Mouse (Mus musculus) brown adipose tissue, adult 24 weeks (tissue): Measurements from ENCODE around the gene G0s2. TPM values are rescaled to one million over a fixed set of nuclear protein-coding genes. Genes with fewer than 3 reads are reported as not detected.

Experiments used
- H3K27ac ChIP-seq: fragments of 200-500 bp; replicated peaks from 2 replicates; pipeline ENCODE4 v1.5.1; 2012; ENCODE audit warnings: low read depth, mild to moderate bottlenecking, low read length
- H3K4me1 ChIP-seq: fragments of 200-500 bp; 2 replicates; pipeline ENCODE4 v1.6.1; 2012; ENCODE audit warnings: low read length, mixed read lengths; ENCODE audit not compliant: control insufficient read depth, insufficient read depth, insufficient read length
- H3K4me3 ChIP-seq: fragments of 200-500 bp; 2 replicates; pipeline ENCODE4 v1.5.1; 2012; ENCODE audit warnings: low read depth, mild to moderate bottlenecking, low read length, moderate library complexity; ENCODE audit not compliant: insufficient read depth
- polyA plus RNA-seq: library from polyadenylated mRNA; stranded (reverse); fragments of >200 nt; gene quantifications from 2 replicates; pipeline ENCODE4 v1.2.4, GENCODE M21; 2012; ENCODE audit not compliant: missing spikeins, insufficient read depth, insufficient read length

Gene G0s2
- polyA plus RNA-seq, 1 experiment: 473 TPM

GRCm38 (mm10) chr1:193226724-193227522 lies 46.1 kb downstream of the G0s2 start:
- Histone ChIP-seq H3K4me1 (peaks cover 8% of the 10 kb centered on the region), H3K27ac (peak overlapping the region; percentile 52; the same call in 1 of the 2 replicates), H3K4me3 (no peak overlapping the region)

- no peak overlapping the region for H3K4me3 ChIP-seq
- H3K4me1 ChIP-seq: peaks cover 8% of the 10 kb centered on the region
- no peak overlapping the region for H3K27ac ChIP-seq
Measured at GRCm38 (mm10) chr1:193226114-193226513, 46.9 kb downstream of the G0s2 start.

- Histone ChIP-seq H3K27ac (no peak overlapping the region), H3K4me3 (no peak overlapping the region), H3K4me1 (peaks cover 8% of the 10 kb centered on the region)
Measured at GRCm38 (mm10) chr1:193225531-193225930, 47.5 kb downstream of the G0s2 start.

Other genes with a start within 250 kb of the G0s2 start
- 0.87 and 1.0 TPM in 2 replicates for gene Syt14, start 237.4 kb downstream of the G0s2 start, polyA plus RNA-seq
- 7.8 and 10.9 TPM in 2 replicates for gene Diexf, start 142.9 kb downstream of the G0s2 start, polyA plus RNA-seq
- 0.24 TPM in 1 of 2 replicates, not detected in the other for gene Irf6, start 120.1 kb downstream of the G0s2 start, polyA plus RNA-seq
- gene A130010J15Rik, start 105.2 kb downstream of the G0s2 start, polyA plus RNA-seq: 2.9 and 3.9 TPM in 2 replicates
- not detected in 2 replicates for gene Traf3ip3, start 71.5 kb downstream of the G0s2 start, polyA plus RNA-seq
- 6.8 and 10.4 TPM in 2 replicates for gene Lamb3, start 65.5 kb downstream of the G0s2 start, polyA plus RNA-seq
- 219 and 423 TPM in 2 replicates for gene Hsd11b1, start 9.1 kb downstream of the G0s2 start, polyA plus RNA-seq
- not detected in 2 replicates for gene Camk1g, start 97.1 kb upstream of the G0s2 start, polyA plus RNA-seq